Mouse (Mus musculus) hindbrain, embryonic 10.5 days (tissue): ENCODE results near the gene Xndc1. TPM values are rescaled to one million over a fixed set of nuclear protein-coding genes. Genes with fewer than 3 reads are reported as not detected.
"Not testable (repeated sequence)": the region's sequence is repeated elsewhere in the genome, so short reads cannot be mapped to it uniquely, and the experiment has no call there.

Experiments used
- DNase-seq: peaks from one replicate; pipeline ENCODE4 v3.0.0-alpha.2; 2017; ENCODE audit warnings: low spot score
- H3K27ac ChIP-seq: fragments of 300-500 bp; sonication (generic); 2 replicates; pipeline ENCODE4 v1.5.1; 2016; ENCODE audit warnings: mild to moderate bottlenecking, moderate library complexity
- H3K27me3 ChIP-seq: fragments of 300-500 bp; sonication (generic); 2 replicates; pipeline ENCODE4 v1.6.1; 2016; ENCODE audit warnings: mild to moderate bottlenecking; ENCODE audit not compliant: poor library complexity, insufficient read depth, severe bottlenecking
- H3K36me3 ChIP-seq: fragments of 300-500 bp; sonication (generic); 2 replicates; pipeline ENCODE4 v1.6.1; 2016; ENCODE audit warnings: mild to moderate bottlenecking, moderate library complexity
- H3K4me1 ChIP-seq: fragments of 300-500 bp; sonication (generic); replicated peaks from 2 replicates; pipeline ENCODE4 v1.6.1; 2016; ENCODE audit warnings: mild to moderate bottlenecking
- H3K4me3 ChIP-seq: fragments of 300-500 bp; sonication (generic); 2 replicates; pipeline ENCODE4 v1.5.1; 2016; ENCODE audit warnings: mild to moderate bottlenecking, moderate library complexity
- H3K9me3 ChIP-seq: fragments of 300-500 bp; sonication (generic); 2 replicates; pipeline ENCODE4 v1.6.1; 2016; ENCODE audit warnings: mild to moderate bottlenecking, moderate library complexity
- WGBS: fragments of 180-500 bp; shearing (Covaris S2); methylation state at CpG from one replicate; pipeline ENCODE4 v1.1.7; 2016; 5-methylcytosine and 5-hydroxymethylcytosine counted together
- polyA plus RNA-seq: library from polyadenylated mRNA; unstranded; fragments of >200 nt; fragmentation: Nextera tagmentation; extraction: Ambion mirVana; gene quantifications from 2 replicates; pipeline ENCODE4 v1.2.1, GENCODE M21; 2016

The Xndc1 gene
- polyA plus RNA-seq, 1 experiment from 2014 or later, result 37.4 TPM

DNA sequence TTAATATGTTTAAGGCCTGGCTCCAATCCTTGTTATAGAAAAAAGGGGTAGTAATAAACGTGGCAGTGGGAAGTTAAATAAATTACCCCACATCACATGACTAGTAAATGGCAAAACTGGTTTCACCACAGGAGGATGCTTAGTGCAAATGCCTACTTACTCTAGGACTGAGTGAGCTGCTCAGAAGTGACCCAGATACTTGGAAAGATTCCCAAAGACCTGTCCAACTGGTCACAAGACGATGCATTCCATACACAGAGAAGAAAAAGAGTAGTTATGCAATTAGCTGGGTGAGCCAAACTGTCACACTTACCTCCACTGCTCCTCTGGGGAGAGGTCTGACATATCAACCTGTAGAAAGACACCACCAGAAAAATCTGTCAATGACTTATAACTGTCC lies 23.0 kb upstream of the Xndc1 start:
- WGBS, result 97% methylated on average over 2 of the region's 2 CpGs
- Histone ChIP-seq H3K4me1 (no peaks in the 10 kb centered on the region), H3K9me3 (no peaks in the 10 kb centered on the region), H3K4me3 (no peak overlapping the region), H3K27ac (no peak overlapping the region), H3K27me3 (no peaks in the 10 kb centered on the region), H3K36me3 (peaks cover 63% of the 10 kb centered on the region)
- no peak for DNase-seq

DNA sequence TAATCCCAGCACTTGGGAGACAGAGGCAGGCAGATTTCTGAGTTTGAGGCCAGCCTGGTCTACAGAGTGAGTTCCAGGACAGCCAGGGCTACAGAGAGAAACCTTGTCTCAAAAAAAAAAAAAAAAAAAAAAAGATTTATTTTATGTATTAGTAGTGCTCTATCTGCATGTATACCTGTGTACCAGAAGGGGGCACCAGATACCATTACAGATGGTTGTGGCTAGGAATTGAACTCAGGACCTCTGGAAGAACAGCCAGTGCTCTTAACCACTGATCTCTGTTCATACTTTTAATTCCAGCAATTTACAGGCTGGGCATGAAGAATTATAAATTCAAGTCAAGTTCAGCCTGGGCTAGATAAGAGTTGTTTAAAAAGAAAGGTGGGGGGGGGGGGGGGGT lies 16.8 kb upstream of the Xndc1 start:
- not testable (repeated sequence) for DNase-seq, H3K4me3 ChIP-seq, H3K27ac ChIP-seq, H3K4me1 ChIP-seq, H3K9me3 ChIP-seq, H3K27me3 ChIP-seq
- H3K36me3 ChIP-seq, result peaks cover 46% of the 10 kb centered on the region

DNA sequence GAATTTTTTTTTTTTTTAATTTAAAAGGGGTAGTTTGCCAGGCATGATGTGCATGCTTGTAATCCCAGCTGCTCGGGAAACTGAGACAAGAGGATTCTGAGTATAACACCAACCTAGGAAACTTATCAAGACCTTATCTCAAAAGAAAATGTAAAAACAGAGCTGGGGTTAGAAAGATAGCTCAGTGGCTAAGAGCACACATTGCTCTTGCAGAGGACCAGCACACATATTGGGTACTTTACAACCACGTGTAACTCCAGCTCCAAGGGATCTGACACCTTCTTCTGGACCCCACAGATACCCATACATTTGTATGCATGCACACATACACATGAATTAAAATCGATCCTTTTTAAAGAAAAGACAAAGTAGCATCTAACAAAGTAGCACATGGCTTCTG lies 4.0 kb upstream of the Xndc1 start:
- Histone ChIP-seq H3K27me3 (no peaks in the 10 kb centered on the region), H3K27ac (no peak overlapping the region), H3K36me3 (peaks cover 53% of the 10 kb centered on the region), H3K4me1 (peaks cover 15% of the 10 kb centered on the region), H3K4me3 (no peak overlapping the region), H3K9me3 (no peaks in the 10 kb centered on the region)
- 88% methylated on average over 3 of the region's 3 CpGs for WGBS
- DNase-seq, result no peak

DNA sequence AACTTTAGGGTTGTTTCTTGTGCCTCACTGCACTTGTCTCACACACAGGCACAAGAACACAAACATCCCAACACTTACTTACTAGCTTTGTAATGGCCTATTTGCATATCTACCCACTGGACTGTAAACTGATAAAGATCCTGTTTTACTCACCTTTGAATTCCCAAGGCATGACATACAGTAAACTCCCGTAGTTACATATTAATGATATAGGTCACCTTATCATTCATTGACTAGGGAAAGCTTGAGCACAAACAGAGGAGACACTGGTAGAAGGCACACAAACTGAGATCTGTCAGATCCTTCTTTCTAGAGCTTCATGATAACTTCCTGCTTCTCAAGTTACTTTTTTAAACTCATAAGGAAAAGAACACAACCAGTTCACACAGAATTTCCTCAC lies 3.1 kb upstream of the Xndc1 start:
- Histone ChIP-seq H3K9me3 (no peaks in the 10 kb centered on the region), H3K27ac (no peak overlapping the region), H3K4me1 (peaks cover 18% of the 10 kb centered on the region), H3K36me3 (peaks cover 46% of the 10 kb centered on the region), H3K4me3 (no peak overlapping the region), H3K27me3 (no peaks in the 10 kb centered on the region)
- DNase-seq, result no peak
- whole genome bisulfite sequencing, result 94% methylated on average over 1 of the region's 1 CpGs

DNA sequence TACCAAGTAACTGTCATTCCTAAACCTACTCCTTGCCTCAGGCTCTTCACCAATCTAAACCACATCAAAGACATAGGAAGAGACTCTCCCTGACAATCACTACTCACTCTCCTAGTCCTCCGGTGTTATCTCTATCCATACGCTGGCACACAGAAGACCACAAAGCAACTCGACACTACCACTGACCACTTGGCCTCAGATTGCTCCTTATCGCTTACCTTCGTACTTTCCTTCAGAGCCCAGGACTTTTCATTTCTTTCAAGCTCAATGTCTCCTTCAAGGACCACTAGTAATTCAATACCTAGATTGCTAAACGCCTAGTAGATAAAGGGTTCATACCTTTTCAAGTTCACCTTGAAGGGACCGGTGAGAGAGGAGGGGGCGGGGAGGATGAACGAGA lies 1.4 kb upstream of the Xndc1 start:
- Histone ChIP-seq H3K27me3 (no peaks in the 10 kb centered on the region), H3K9me3 (no peaks in the 10 kb centered on the region), H3K4me3 (peak overlapping the region; percentile 70), H3K4me1 (peaks cover 18% of the 10 kb centered on the region), H3K27ac (no peak overlapping the region), H3K36me3 (peaks cover 44% of the 10 kb centered on the region)
- no peak for DNase-seq
- WGBS, result 90% methylated on average over 9 of the region's 9 CpGs

DNA sequence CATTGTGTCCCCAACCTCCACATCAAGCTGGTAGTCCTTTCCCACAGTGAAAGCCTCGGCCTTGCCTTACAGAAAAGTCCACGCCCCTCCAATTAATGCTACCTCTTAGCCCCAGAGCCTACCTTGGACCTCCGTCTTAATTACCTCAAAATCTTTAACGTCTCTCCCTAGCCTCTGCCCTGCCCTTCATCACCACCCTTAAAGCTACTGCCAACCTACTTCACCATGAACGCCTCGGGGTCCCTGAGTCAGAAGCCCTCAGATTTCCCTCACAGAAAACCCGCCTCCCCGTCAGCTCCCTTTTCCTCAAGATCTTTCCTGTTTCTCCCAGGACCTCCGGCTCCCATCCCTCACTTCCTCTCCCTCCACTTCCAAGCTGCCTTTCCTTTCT lies 661 bp upstream of the Xndc1 start:
- Histone ChIP-seq H3K27me3 (no peaks in the 10 kb centered on the region), H3K4me3 (peak overlapping the region; percentile 70), H3K36me3 (peaks cover 41% of the 10 kb centered on the region), H3K4me1 (peaks cover 18% of the 10 kb centered on the region), H3K9me3 (no peaks in the 10 kb centered on the region), H3K27ac (peak overlapping the region; percentile 90)
- no peak for DNase-seq
- WGBS, result under 1% methylated on average over 9 of the region's 9 CpGs

DNA sequence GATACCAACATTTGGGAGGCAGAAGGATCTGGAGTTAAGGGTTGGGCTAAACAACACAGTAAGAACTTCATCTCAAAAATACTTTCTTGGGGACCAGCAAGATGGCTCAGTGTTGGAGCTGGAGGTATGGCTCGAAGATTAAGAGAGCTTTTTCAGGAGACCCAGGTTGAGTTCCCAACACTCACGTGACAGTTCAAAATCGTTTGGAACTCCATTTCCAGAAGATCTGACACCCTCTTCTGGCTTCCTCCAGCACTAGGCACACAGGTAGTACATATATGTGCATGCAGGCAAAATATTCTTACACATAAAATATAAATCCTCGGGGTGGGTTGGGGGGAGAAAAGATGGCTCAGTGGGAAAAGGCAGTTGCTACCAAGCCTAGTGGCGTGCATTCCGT lies 1.1 kb downstream of the Xndc1 start:
- 88% methylated on average over 6 of the region's 6 CpGs for WGBS
- no peaks in the 10 kb centered on the region for H3K27me3 ChIP-seq
- peaks cover 18% of the 10 kb centered on the region for H3K4me1 ChIP-seq
- no peaks in the 10 kb centered on the region for H3K9me3 ChIP-seq
- no peak for DNase-seq
- H3K27ac ChIP-seq, result peak overlapping the region; percentile 90; the same call in 1 of the 2 replicates
- peaks cover 44% of the 10 kb centered on the region for H3K36me3 ChIP-seq
- peak overlapping the region; percentile 70 for H3K4me3 ChIP-seq

DNA sequence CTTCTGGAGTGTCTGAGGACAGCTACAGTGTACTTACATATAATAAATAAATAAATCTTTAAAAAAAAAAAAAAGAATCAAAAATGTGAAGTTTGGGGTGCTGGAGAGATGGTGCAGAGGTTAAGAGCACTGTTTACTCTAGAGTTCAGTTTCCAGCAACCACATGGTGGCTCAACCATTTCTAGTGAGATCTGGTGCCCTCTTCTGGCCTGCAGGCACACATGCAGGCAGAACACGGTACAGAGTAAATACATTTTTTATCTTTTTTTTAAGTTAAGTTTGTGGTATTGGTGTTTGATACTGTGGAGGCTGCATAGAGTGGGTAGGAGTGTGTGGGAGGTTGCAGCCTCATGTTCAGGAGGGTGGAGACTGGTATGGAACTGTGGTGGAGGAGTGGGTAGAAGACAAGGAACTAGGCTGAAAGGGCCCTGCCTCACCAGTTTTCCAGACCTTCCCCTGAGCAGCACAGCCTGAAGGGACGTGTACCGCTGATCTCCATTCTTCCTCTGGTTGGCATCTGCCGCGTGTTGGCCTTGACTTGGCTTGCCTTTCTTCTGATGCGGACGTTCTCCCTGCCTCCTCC lies 11.5 kb downstream of the Xndc1 start:
- 88% methylated on average over 7 of the region's 7 CpGs for WGBS
- H3K36me3 ChIP-seq, result peaks cover 96% of the 10 kb centered on the region

DNA sequence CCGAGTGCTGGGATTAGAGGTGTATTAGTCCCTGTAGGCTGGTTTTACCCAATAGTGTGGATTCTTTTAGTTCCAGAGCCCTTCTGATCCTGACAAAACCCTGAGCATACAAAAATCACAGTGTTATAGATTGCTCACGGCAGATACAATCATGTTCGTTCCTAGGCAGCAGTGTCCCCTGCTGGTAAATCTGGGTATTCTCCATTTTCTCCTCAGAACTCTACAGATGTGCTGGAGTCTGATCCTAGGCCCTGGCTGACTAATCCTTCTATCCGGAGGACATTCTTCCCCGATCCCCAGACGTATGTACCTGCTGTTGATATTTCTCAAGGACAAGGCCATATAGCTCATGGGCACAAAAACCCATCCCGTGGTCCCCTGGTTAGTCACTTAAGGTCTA lies 13.2 kb downstream of the Xndc1 start:
- 82% methylated on average over 7 of the region's 7 CpGs for WGBS
- no peaks in the 10 kb centered on the region for H3K4me1 ChIP-seq
- H3K9me3 ChIP-seq, result no peaks in the 10 kb centered on the region
- DNase-seq, result no peak
- no peak overlapping the region for H3K27ac ChIP-seq
- H3K4me3 ChIP-seq, result no peak overlapping the region
- H3K27me3 ChIP-seq, result no peaks in the 10 kb centered on the region
- H3K36me3 ChIP-seq, result peaks cover 96% of the 10 kb centered on the region

More for the DNA sequence above, 11.5 kb downstream of the Xndc1 start:
- no peak overlapping the region for H3K27ac ChIP-seq
- H3K9me3 ChIP-seq, result no peaks in the 10 kb centered on the region
- H3K4me3 ChIP-seq, result no peak overlapping the region
- no peak for DNase-seq
- H3K4me1 ChIP-seq, result no peaks in the 10 kb centered on the region
- no peaks in the 10 kb centered on the region for H3K27me3 ChIP-seq

DNA sequence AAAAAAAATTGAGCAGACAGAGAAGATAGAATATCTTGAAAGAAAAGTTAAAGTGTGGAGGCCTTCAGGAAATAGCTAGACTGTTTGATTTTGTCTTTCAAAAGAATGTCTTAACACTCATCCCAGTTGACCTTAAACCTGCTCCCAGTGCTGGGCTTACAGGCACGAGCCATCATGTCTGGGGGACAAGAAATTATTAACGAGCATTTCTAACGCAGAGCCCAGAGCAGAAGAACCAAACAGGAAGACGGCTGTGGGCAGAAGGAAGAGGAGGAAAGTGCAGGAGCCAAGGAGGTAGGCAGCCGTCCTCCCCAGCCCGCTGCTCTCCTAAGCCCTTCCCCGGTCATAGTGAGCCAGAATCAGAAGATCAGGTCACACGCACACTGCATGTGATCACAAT lies 15.0 kb downstream of the Xndc1 start:
- no peak for DNase-seq
- 92% methylated on average over 8 of the region's 8 CpGs for WGBS
- H3K36me3 ChIP-seq, result peaks cover 96% of the 10 kb centered on the region

DNA sequence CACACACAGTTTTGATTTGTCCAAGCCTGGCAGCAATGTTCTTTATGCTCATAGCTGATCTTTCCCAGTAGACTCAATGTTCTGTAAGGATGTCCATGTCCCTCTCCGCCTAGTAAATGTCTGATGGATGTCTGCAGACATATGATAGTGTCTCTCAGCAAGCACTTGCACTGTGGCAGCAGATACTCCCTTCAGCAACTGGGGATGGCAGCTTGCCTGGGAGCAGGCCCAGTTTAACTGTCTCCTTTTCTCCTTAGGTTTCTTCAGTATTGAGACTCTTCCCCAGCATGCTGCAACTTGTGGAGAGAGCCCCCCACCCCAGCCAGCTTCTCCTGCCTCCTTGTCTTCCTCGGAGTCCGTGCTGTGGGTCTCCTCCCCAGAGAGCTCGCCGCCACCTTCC lies 16.5 kb downstream of the Xndc1 start:
- DNase-seq, result no peak
- Histone ChIP-seq H3K27me3 (no peaks in the 10 kb centered on the region), H3K4me3 (no peak overlapping the region), H3K9me3 (no peaks in the 10 kb centered on the region), H3K36me3 (peaks cover 92% of the 10 kb centered on the region), H3K4me1 (no peaks in the 10 kb centered on the region), H3K27ac (no peak overlapping the region)
- 94% methylated on average over 5 of the region's 5 CpGs for WGBS

More for the DNA sequence above, 15.0 kb downstream of the Xndc1 start:
- no peak overlapping the region for H3K4me3 ChIP-seq
- H3K4me1 ChIP-seq, result no peaks in the 10 kb centered on the region
- no peaks in the 10 kb centered on the region for H3K9me3 ChIP-seq
- no peak overlapping the region for H3K27ac ChIP-seq
- H3K27me3 ChIP-seq, result no peaks in the 10 kb centered on the region

DNA sequence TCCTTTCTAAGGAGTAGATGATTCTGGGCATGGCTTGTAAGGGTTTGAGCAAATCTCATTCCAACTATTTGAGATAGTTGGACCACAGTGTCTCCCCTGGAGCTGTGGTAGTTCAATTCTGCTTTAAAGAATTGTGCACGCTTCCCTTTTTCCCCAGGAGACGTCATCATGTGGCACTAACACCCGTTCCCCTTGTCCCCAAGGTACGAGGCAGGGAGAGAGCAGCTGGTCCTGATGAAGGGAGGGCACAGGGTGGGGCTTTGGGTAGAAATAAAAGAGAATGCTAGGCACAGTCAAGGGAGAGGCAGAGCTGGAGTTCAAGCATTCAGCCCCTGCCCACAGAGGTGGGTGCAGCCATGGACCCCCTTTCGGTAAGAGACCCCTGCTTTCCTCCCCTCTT lies 17.5 kb downstream of the Xndc1 start, which contains the start of gene Trpc2:
Gene Trpc2, plus strand, starts transcription at position 301 of the 400 bp plus-strand sequence.
- Histone ChIP-seq H3K27ac (no peak within 1 kb of the TSS), H3K4me1 (no peaks in the 10 kb centered on the region), H3K9me3 (no peaks in the 10 kb centered on the region), H3K27me3 (no peaks in the 10 kb centered on the region), H3K36me3 (peaks cover 89% of the 10 kb centered on the region), H3K4me3 (no peak within 1 kb of the TSS)
- WGBS, result 87% methylated on average over 5 of the region's 5 CpGs
- DNase-seq, result no peak

DNA sequence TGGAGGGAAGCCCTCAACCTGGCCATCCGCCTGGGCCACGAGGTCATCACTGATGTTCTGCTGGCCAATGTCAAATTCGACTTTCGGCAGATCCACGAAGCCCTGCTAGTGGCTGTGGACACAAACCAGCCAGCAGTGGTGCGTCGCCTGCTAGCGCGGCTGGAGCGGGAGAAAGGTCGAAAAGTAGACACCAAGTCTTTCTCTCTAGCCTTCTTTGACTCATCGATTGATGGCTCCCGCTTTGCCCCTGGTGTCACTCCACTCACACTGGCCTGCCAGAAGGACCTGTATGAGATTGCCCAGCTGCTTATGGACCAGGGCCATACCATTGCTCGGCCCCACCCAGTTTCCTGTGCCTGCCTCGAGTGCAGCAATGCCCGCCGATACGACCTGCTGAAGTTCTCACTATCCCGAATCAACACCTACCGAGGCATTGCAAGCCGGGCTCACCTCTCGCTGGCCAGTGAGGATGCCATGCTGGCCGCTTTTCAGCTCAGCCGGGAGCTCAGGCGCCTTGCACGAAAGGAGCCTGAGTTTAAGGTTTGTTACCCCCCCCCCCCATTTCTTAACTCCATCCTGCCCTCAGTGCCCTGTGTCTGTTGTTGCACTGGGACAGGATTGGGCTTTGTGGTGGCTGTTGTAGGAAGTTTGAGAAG lies 18.9 kb downstream of the Xndc1 start:
- no peak for DNase-seq
- WGBS, result 93% methylated on average over 26 of the region's 26 CpGs
- peaks cover 89% of the 10 kb centered on the region for H3K36me3 ChIP-seq

More for the DNA sequence above, 18.9 kb downstream of the Xndc1 start:
- Histone ChIP-seq H3K27me3 (no peaks in the 10 kb centered on the region), H3K4me3 (no peak overlapping the region), H3K9me3 (no peaks in the 10 kb centered on the region), H3K27ac (no peak overlapping the region), H3K4me1 (no peaks in the 10 kb centered on the region)
